Mouse (Mus musculus): ENCODE data around the gene Gprc5b. TPM values are rescaled to one million over a fixed set of nuclear protein-coding genes. Genes with fewer than 3 reads are reported as not detected.

Gprc5b gene
- polyA plus RNA-seq, 1 experiment from 2014 or later = 7.6 TPM

GRCm38 (mm10) chr7:118989275-118989856, 5.6 kb downstream of the Gprc5b start:
- no peaks in the 10 kb centered on the region for H3K9me3 ChIP-seq (ENCODE audit: low read depth, low read length)
- H3K27ac ChIP-seq (ENCODE audit: low read depth) = no peak overlapping the region
- no peaks in the 10 kb centered on the region for H3K27me3 ChIP-seq (ENCODE audit: insufficient read depth, low read length)
- WGBS = 60% methylated on average over 5 of the region's 5 CpGs
- ATAC-seq (ENCODE audit: insufficient read depth) (no peak), DNase-seq (no peak)
- H3K4me1 ChIP-seq (ENCODE audit: insufficient read depth) = peaks cover 12% of the 10 kb centered on the region; the same call in 1 of the 2 replicates
- H3K9ac ChIP-seq = no peak overlapping the region
- no peaks in the 10 kb centered on the region for H3K36me3 ChIP-seq (ENCODE audit: insufficient read depth)
- no peak overlapping the region for H3K4me3 ChIP-seq (ENCODE audit: low read depth, low read length)
- TF ChIP-seq CTCF (IDR thresholded peaks at IDR 0.05; ENCODE audit: low read depth) = no peak
- H3K4me2 ChIP-seq = no peak overlapping the region

GRCm38 (mm10) chr7:118986369-118986768, 8.6 kb downstream of the Gprc5b start:
- no peaks in the 10 kb centered on the region for H3K4me1 ChIP-seq (ENCODE audit: insufficient read depth)
- no peak overlapping the region for H3K4me3 ChIP-seq (ENCODE audit: low read depth, low read length)
- TF ChIP-seq CTCF (IDR thresholded peaks at IDR 0.05; ENCODE audit: low read depth) = no peak
- H3K27me3 ChIP-seq (ENCODE audit: insufficient read depth, low read length) = no peaks in the 10 kb centered on the region
- H3K27ac ChIP-seq (ENCODE audit: low read depth) = no peak overlapping the region
- ATAC-seq (ENCODE audit: insufficient read depth) (no peak), DNase-seq (no peak)
- H3K36me3 ChIP-seq (ENCODE audit: insufficient read depth) = peaks cover 8% of the 10 kb centered on the region; the same call in 1 of the 2 replicates
- H3K9ac ChIP-seq = no peak overlapping the region
- H3K9me3 ChIP-seq (ENCODE audit: low read depth, low read length) = no peaks in the 10 kb centered on the region
- no peak overlapping the region for H3K4me2 ChIP-seq
- WGBS = 82% methylated on average over 4 of the region's 4 CpGs

GRCm38 (mm10) chr7:118985786-118986185, 9.2 kb downstream of the Gprc5b start:
- Histone ChIP-seq H3K9me3 (ENCODE audit: low read depth, low read length) (no peaks in the 10 kb centered on the region), H3K36me3 (ENCODE audit: insufficient read depth) (peaks cover 8% of the 10 kb centered on the region; the same call in 1 of the 2 replicates), H3K27me3 (ENCODE audit: insufficient read depth, low read length) (no peaks in the 10 kb centered on the region), H3K4me3 (ENCODE audit: low read depth, low read length) (no peak overlapping the region), H3K4me2 (no peak overlapping the region), H3K9ac (no peak overlapping the region), H3K4me1 (ENCODE audit: insufficient read depth) (no peaks in the 10 kb centered on the region), H3K27ac (ENCODE audit: low read depth) (no peak overlapping the region)
- 68% methylated on average over 4 of the region's 4 CpGs for WGBS
- ATAC-seq (ENCODE audit: insufficient read depth) (no peak), DNase-seq (no peak)
- no peak for TF ChIP-seq CTCF (IDR thresholded peaks at IDR 0.05; ENCODE audit: low read depth)

- H3K27me3 ChIP-seq (ENCODE audit: insufficient read depth, low read length) = no peaks in the 10 kb centered on the region
- peak; percentile 8 for DNase-seq
- H3K4me2 ChIP-seq = no peak overlapping the region
- peaks cover 8% of the 10 kb centered on the region; the same call in 1 of the 2 replicates for H3K36me3 ChIP-seq (ENCODE audit: insufficient read depth)
- H3K9me3 ChIP-seq (ENCODE audit: low read depth, low read length) = no peaks in the 10 kb centered on the region
- no peak for TF ChIP-seq CTCF (IDR thresholded peaks at IDR 0.05; ENCODE audit: low read depth)
- no peak overlapping the region for H3K4me3 ChIP-seq (ENCODE audit: low read depth, low read length)
- H3K4me1 ChIP-seq (ENCODE audit: insufficient read depth) = no peaks in the 10 kb centered on the region
- H3K27ac ChIP-seq (ENCODE audit: low read depth) = no peak overlapping the region
- H3K9ac ChIP-seq = no peak overlapping the region
- peak; percentile 38; the same call in 1 of the 2 replicates for ATAC-seq (ENCODE audit: insufficient read depth)
- 80% methylated on average over 19 of the region's 19 CpGs for WGBS
These were observed 11.1 kb downstream of the Gprc5b start for GRCm38 (mm10) chr7:118983961-118984360.

GRCm38 (mm10) chr7:118982586-118982985, 12.4 kb downstream of the Gprc5b start:
- peaks cover 11% of the 10 kb centered on the region; the same call in 1 of the 2 replicates for H3K36me3 ChIP-seq (ENCODE audit: insufficient read depth)
- no peaks in the 10 kb centered on the region for H3K4me1 ChIP-seq (ENCODE audit: insufficient read depth)
- DNase-seq = no peak
- no peaks in the 10 kb centered on the region for H3K9me3 ChIP-seq (ENCODE audit: low read depth, low read length)
- H3K27me3 ChIP-seq (ENCODE audit: insufficient read depth, low read length) = no peaks in the 10 kb centered on the region
- H3K27ac ChIP-seq (ENCODE audit: low read depth) = no peak overlapping the region
- no peak for TF ChIP-seq CTCF (IDR thresholded peaks at IDR 0.05; ENCODE audit: low read depth)
- H3K4me2 ChIP-seq = no peak overlapping the region
- no peak overlapping the region for H3K9ac ChIP-seq
- ATAC-seq (ENCODE audit: insufficient read depth) = no peak
- WGBS = 77% methylated on average over 4 of the region's 4 CpGs
- H3K4me3 ChIP-seq (ENCODE audit: low read depth, low read length) = no peak overlapping the region

GRCm38 (mm10) chr7:118981831-118982230, 13.2 kb downstream of the Gprc5b start:
- ATAC-seq (ENCODE audit: insufficient read depth) = 0 out of 2 replicates have a peak, but pooled peaks have one; percentile 11
- H3K4me2 ChIP-seq = no peak overlapping the region
- 85% methylated on average over 5 of the region's 5 CpGs for WGBS
- H3K27me3 ChIP-seq (ENCODE audit: insufficient read depth, low read length) = no peaks in the 10 kb centered on the region
- H3K4me1 ChIP-seq (ENCODE audit: insufficient read depth) = no peaks in the 10 kb centered on the region
- TF ChIP-seq CTCF (IDR thresholded peaks at IDR 0.05; ENCODE audit: low read depth) = no peak
- no peaks in the 10 kb centered on the region for H3K9me3 ChIP-seq (ENCODE audit: low read depth, low read length)
- H3K36me3 ChIP-seq (ENCODE audit: insufficient read depth) = peaks cover 14% of the 10 kb centered on the region
- H3K27ac ChIP-seq (ENCODE audit: low read depth) = no peak overlapping the region
- DNase-seq = no peak
- H3K4me3 ChIP-seq (ENCODE audit: low read depth, low read length) = no peak overlapping the region
- H3K9ac ChIP-seq = no peak overlapping the region

- H3K27me3 ChIP-seq (ENCODE audit: insufficient read depth, low read length) = no peaks in the 10 kb centered on the region
- H3K9me3 ChIP-seq (ENCODE audit: low read depth, low read length) = no peaks in the 10 kb centered on the region
- no peak overlapping the region for H3K9ac ChIP-seq
- H3K27ac ChIP-seq (ENCODE audit: low read depth) = no peak overlapping the region
- no peaks in the 10 kb centered on the region for H3K4me1 ChIP-seq (ENCODE audit: insufficient read depth)
- no peak for TF ChIP-seq CTCF (IDR thresholded peaks at IDR 0.05; ENCODE audit: low read depth)
- H3K36me3 ChIP-seq (ENCODE audit: insufficient read depth) = peaks cover 14% of the 10 kb centered on the region
- 66% methylated on average over 4 of the region's 4 CpGs for WGBS
- ATAC-seq (ENCODE audit: insufficient read depth) = no peak
- DNase-seq = no peak
- H3K4me2 ChIP-seq = no peak overlapping the region
- H3K4me3 ChIP-seq (ENCODE audit: low read depth, low read length) = no peak overlapping the region
These were observed 13.7 kb downstream of the Gprc5b start for GRCm38 (mm10) chr7:118981346-118981745.

All from lung, embryonic 14.5 days (tissue).